ENCODE assay signal across 29 mouse cellular contexts in genomic region chr9:104109151-104109550, GRCm38 (mm10). TPM values are rescaled to one million over a fixed set of nuclear protein-coding genes. Genes with fewer than 3 reads are reported as not detected.
DNase-seq lines count a peak whose midpoint lies in the region; ATAC-seq and TF ChIP-seq lines count a peak whose summit lies in the region.
"Had no signal": no experiment of that assay in that cellular context is flagged by ENCODE, and none has a peak within 500 bp of the region (broad histone marks: within the 10 kb centered on the region; RNA-seq: fewer than 3 reads in every experiment).

No protein-coding gene starts in this region.

- 89% methylated on average over 5 of the region's 5 CpGs for WGBS in heart, embryonic 15.5 days
- 92% methylated on average over 5 of the region's 5 CpGs for WGBS in midbrain, embryonic 11.5 days
- WGBS in midbrain, embryonic 13.5 days, result 98% methylated on average over 5 of the region's 5 CpGs
- 60% methylated on average over 5 of the region's 5 CpGs for WGBS in limb, embryonic 15.5 days
- 89% methylated on average over 5 of the region's 5 CpGs for WGBS in intestine, postnatal 0 days

- H3K4me3 ChIP-seq in gastrocnemius, adult 2 months, result no peak overlapping the region
- no peak overlapping the region for H3K4me3 ChIP-seq in heart, embryonic 15.5 days
- H3K4me3 ChIP-seq in midbrain, embryonic 11.5 days (ENCODE audit: low read depth, low read length), result no peak overlapping the region
- H3K4me3 ChIP-seq in midbrain, embryonic 13.5 days (replicated peaks), result no peak overlapping the region
- H3K4me3 ChIP-seq in limb, embryonic 15.5 days, result no peak overlapping the region
- H3K4me3 ChIP-seq in intestine, postnatal 0 days (ENCODE audit: low read depth, low read length), result no peak overlapping the region
- H3K4me3 ChIP-seq: forebrain, embryonic 10.5 days; forebrain, embryonic 13.5 days; heart, adult 2 months; heart, embryonic 10.5 days; hindbrain, embryonic 10.5 days; hindbrain, embryonic 13.5 days; intestine, embryonic 15.5 days had no signal

- no peak overlapping the region for H3K9ac ChIP-seq in heart, embryonic 15.5 days
- no peak overlapping the region for H3K9ac ChIP-seq in midbrain, embryonic 11.5 days (ENCODE audit: low read length)
- H3K9ac ChIP-seq in midbrain, embryonic 13.5 days (replicated peaks), result no peak overlapping the region
- no peak overlapping the region for H3K9ac ChIP-seq in limb, embryonic 15.5 days
- H3K9ac ChIP-seq in intestine, postnatal 0 days (ENCODE audit: low read depth, low read length), result no peak overlapping the region
- H3K9ac ChIP-seq: forebrain, embryonic 13.5 days; hindbrain, embryonic 13.5 days; intestine, embryonic 15.5 days had no signal

- H3K27ac ChIP-seq in gastrocnemius, adult 2 months, result peak overlapping the region; percentile 57
- 0 out of 2 replicates have a peak overlapping the region, but pooled peaks have one; percentile 17 for H3K27ac ChIP-seq in heart, embryonic 15.5 days
- H3K27ac ChIP-seq in midbrain, embryonic 11.5 days (ENCODE audit: low read depth, low read length), result no peak overlapping the region
- no peak overlapping the region for H3K27ac ChIP-seq in midbrain, embryonic 13.5 days
- H3K27ac ChIP-seq in limb, embryonic 15.5 days, result peak overlapping the region; percentile 38
- H3K27ac ChIP-seq in intestine, postnatal 0 days (ENCODE audit: low read depth, low read length), result no peak overlapping the region
- H3K27ac ChIP-seq: forebrain, embryonic 10.5 days; forebrain, embryonic 13.5 days; heart, adult 2 months; heart, embryonic 10.5 days; hindbrain, embryonic 10.5 days; hindbrain, embryonic 13.5 days; intestine, embryonic 15.5 days had no signal

- ATAC-seq in heart, embryonic 15.5 days (replicated peaks; ENCODE audit: insufficient number of reproducible peaks, insufficient read depth, low FRiP score, low read depth), result no peak
- no peak for ATAC-seq in midbrain, embryonic 11.5 days (ENCODE audit: low FRiP score)
- no peak for ATAC-seq in midbrain, embryonic 13.5 days
- no peak for ATAC-seq in limb, embryonic 15.5 days (ENCODE audit: insufficient number of reproducible peaks, low FRiP score, low TSS enrichment, low read depth)
- ATAC-seq in intestine, postnatal 0 days, result no peak
- ATAC-seq: forebrain, embryonic 13.5 days; forebrain, embryonic 16.5 days; hindbrain, embryonic 16.5 days; intestine, embryonic 15.5 days; Patski had no signal

- no peaks in the 10 kb centered on the region for H3K27me3 ChIP-seq in heart, embryonic 15.5 days
- no peaks in the 10 kb centered on the region for H3K27me3 ChIP-seq in midbrain, embryonic 11.5 days (ENCODE audit: control insufficient read depth, insufficient read depth, low read length)
- no peaks in the 10 kb centered on the region for H3K27me3 ChIP-seq in midbrain, embryonic 13.5 days
- no peaks in the 10 kb centered on the region for H3K27me3 ChIP-seq in limb, embryonic 15.5 days
- H3K27me3 ChIP-seq in intestine, postnatal 0 days (replicated peaks; ENCODE audit: control insufficient read depth, insufficient read depth, low read length), result no peaks in the 10 kb centered on the region
- H3K27me3 ChIP-seq: CH12.LX; forebrain, embryonic 13.5 days; hindbrain, embryonic 13.5 days; intestine, embryonic 15.5 days; Patski had no signal

- H3K9me3 ChIP-seq in heart, embryonic 15.5 days (replicated peaks), result 0 out of 2 replicates have a peak, but pooled peaks cover 7% of the 10 kb centered on the region
- H3K9me3 ChIP-seq in midbrain, embryonic 11.5 days (ENCODE audit: control insufficient read depth, low read length), result no peaks in the 10 kb centered on the region
- H3K9me3 ChIP-seq in midbrain, embryonic 13.5 days, result peaks cover 7% of the 10 kb centered on the region
- H3K9me3 ChIP-seq in limb, embryonic 15.5 days, result no peaks in the 10 kb centered on the region
- H3K9me3 ChIP-seq in intestine, postnatal 0 days (ENCODE audit: control insufficient read depth), result no peaks in the 10 kb centered on the region
- H3K9me3 ChIP-seq: forebrain, embryonic 10.5 days; G1E; heart, embryonic 10.5 days; hindbrain, embryonic 13.5 days; intestine, embryonic 15.5 days had no signal

- H3K4me1 ChIP-seq in heart, embryonic 15.5 days (replicated peaks), result peaks cover 8% of the 10 kb centered on the region; the same call in 1 of the 2 replicates
- no peaks in the 10 kb centered on the region for H3K4me1 ChIP-seq in midbrain, embryonic 11.5 days (ENCODE audit: control insufficient read depth, insufficient read depth, low read length)
- no peaks in the 10 kb centered on the region for H3K4me1 ChIP-seq in midbrain, embryonic 13.5 days (replicated peaks)
- 0 out of 2 replicates have a peak, but pooled peaks cover 4% of the 10 kb centered on the region for H3K4me1 ChIP-seq in limb, embryonic 15.5 days
- H3K4me1 ChIP-seq in intestine, postnatal 0 days (replicated peaks; ENCODE audit: control insufficient read depth, insufficient read depth, low read length), result no peaks in the 10 kb centered on the region
- H3K4me1 ChIP-seq: forebrain, embryonic 10.5 days; forebrain, embryonic 13.5 days; hindbrain, embryonic 10.5 days; hindbrain, embryonic 13.5 days; intestine, embryonic 15.5 days had no signal

- no peak for DNase-seq in gastrocnemius, adult 2 months
- DNase-seq in gastrocnemius, postnatal 10 days, result no peak
- no peak for DNase-seq in heart, postnatal 14 days
- DNase-seq in midbrain, embryonic 11.5 days (ENCODE audit: low spot score, missing footprints), result peak; percentile 45
- DNase-seq: adrenal gland, postnatal 36 days; B cell, adult 2 months; cerebellum, adult 18-20 months; cerebellum, adult 9-10 months; cerebellum, postnatal 25 days; gastrocnemius, postnatal 25 days; heart, adult 2 months; heart, postnatal 36 days; kidney, adult 18-20 months had no signal

- intact Hi-C loops in gastrocnemius, adult 2 months (cut with DNase I), result no loop called here
- intact Hi-C loops in heart, postnatal 14 days (cut with DNase I), result no loop called here

- H3K4me2 ChIP-seq in heart, embryonic 15.5 days, result no peak overlapping the region
- no peak overlapping the region for H3K4me2 ChIP-seq in midbrain, embryonic 11.5 days
- H3K4me2 ChIP-seq in midbrain, embryonic 13.5 days (replicated peaks), result no peak overlapping the region
- no peak overlapping the region for H3K4me2 ChIP-seq in limb, embryonic 15.5 days
- no peak overlapping the region for H3K4me2 ChIP-seq in intestine, postnatal 0 days (replicated peaks; ENCODE audit: low read depth)
- H3K4me2 ChIP-seq: forebrain, embryonic 13.5 days; hindbrain, embryonic 13.5 days; intestine, embryonic 15.5 days had no signal

- TF ChIP-seq CTCF in gastrocnemius, adult 2 months (IDR thresholded peaks at IDR 0.05), result no peak
- TF ChIP-seq CTCF in intestine, postnatal 0 days (IDR thresholded peaks at IDR 0.05; ENCODE audit: low read depth), result no peak

- H3K36me3 ChIP-seq in heart, embryonic 15.5 days, result no peaks in the 10 kb centered on the region
- H3K36me3 ChIP-seq in midbrain, embryonic 11.5 days (ENCODE audit: control insufficient read depth, insufficient read depth, low read length), result no peaks in the 10 kb centered on the region
- H3K36me3 ChIP-seq in midbrain, embryonic 13.5 days, result no peaks in the 10 kb centered on the region
- peaks cover 2% of the 10 kb centered on the region; the same call in 1 of the 2 replicates for H3K36me3 ChIP-seq in limb, embryonic 15.5 days
- 0 out of 2 replicates have a peak, but pooled peaks cover 2% of the 10 kb centered on the region for H3K36me3 ChIP-seq in intestine, postnatal 0 days (ENCODE audit: control insufficient read depth, insufficient read depth)
- H3K36me3 ChIP-seq: forebrain, embryonic 10.5 days; heart, embryonic 10.5 days; hindbrain, embryonic 10.5 days; intestine, embryonic 15.5 days had no signal

RNA-seq across cellular contexts. Expression of gene Ackr4, which starts 17.6 kb away (rescaled TPM):
- total RNA-seq in gastrocnemius, adult 2 months (2021), result under 1 TPM; 0.61 to 0.71 TPM
- 1 to 10 TPM; 1.9 to 3.6 TPM for total RNA-seq in gastrocnemius, postnatal 10 days (2021)
- polyA plus RNA-seq in heart, embryonic 15.5 days (2015; fragmentation: Nextera tagmentation; extraction: Ambion mirVana), result 5.5 and 7.8 TPM in 2 replicates
- total RNA-seq in heart, postnatal 14 days (2021), result 1 to 10 TPM; 6.4 to 9.1 TPM
- polyA plus RNA-seq in midbrain, embryonic 11.5 days (2014; fragmentation: Nextera tagmentation; extraction: Ambion mirVana), result 0.36 and 0.57 TPM in 2 replicates
- 0.46 and 0.47 TPM in 2 replicates for polyA plus RNA-seq in midbrain, embryonic 13.5 days (2015; fragmentation: Nextera tagmentation; extraction: Ambion mirVana)
- 4.8 and 6.9 TPM in 2 replicates for polyA plus RNA-seq in limb, embryonic 15.5 days (2015; fragmentation: Nextera tagmentation; extraction: Ambion mirVana)
- 5.8 and 7.0 TPM in 2 replicates for polyA plus RNA-seq in intestine, postnatal 0 days (2015; fragmentation: Nextera tagmentation; extraction: Ambion mirVana)
- total RNA-seq: adrenal gland, adult 18-20 months had no signal
- polyA plus RNA-seq: G1E had no signal

RNA-seq across cellular contexts. Expression of gene Acad11, which starts 46.0 kb away (rescaled TPM):
- total RNA-seq in gastrocnemius, adult 2 months (2021), result 10 to 100 TPM; 38.3 to 53.7 TPM
- 10 to 100 TPM; 14.3 to 15.1 TPM for total RNA-seq in gastrocnemius, postnatal 10 days (2021)
- polyA plus RNA-seq in heart, embryonic 15.5 days (2015; fragmentation: Nextera tagmentation; extraction: Ambion mirVana), result 10.3 and 11.9 TPM in 2 replicates
- 10 to 100 TPM; 56.5 to 58.4 TPM for total RNA-seq in heart, postnatal 14 days (2021)
- 7.1 and 7.8 TPM in 2 replicates for polyA plus RNA-seq in midbrain, embryonic 11.5 days (2014; fragmentation: Nextera tagmentation; extraction: Ambion mirVana)
- polyA plus RNA-seq in midbrain, embryonic 13.5 days (2015; fragmentation: Nextera tagmentation; extraction: Ambion mirVana), result 7.2 and 7.7 TPM in 2 replicates
- polyA plus RNA-seq in limb, embryonic 15.5 days (2015; fragmentation: Nextera tagmentation; extraction: Ambion mirVana), result 12.4 and 12.5 TPM in 2 replicates
- polyA plus RNA-seq in intestine, postnatal 0 days (2015; fragmentation: Nextera tagmentation; extraction: Ambion mirVana), result 60.6 and 65.0 TPM in 2 replicates

RNA-seq across cellular contexts. Expression of gene Uba5, which starts 46.2 kb away (rescaled TPM):
- 10 to 100 TPM; 12.6 to 12.9 TPM for total RNA-seq in gastrocnemius, adult 2 months (2021)
- 10 to 100 TPM; 17.0 to 22.6 TPM for total RNA-seq in gastrocnemius, postnatal 10 days (2021)
- 31.3 and 36.6 TPM in 2 replicates for polyA plus RNA-seq in heart, embryonic 15.5 days (2015; fragmentation: Nextera tagmentation; extraction: Ambion mirVana)
- total RNA-seq in heart, postnatal 14 days (2021), result 10 to 100 TPM; 18.4 to 20.3 TPM
- polyA plus RNA-seq in midbrain, embryonic 11.5 days (2014; fragmentation: Nextera tagmentation; extraction: Ambion mirVana), result 62.5 and 68.1 TPM in 2 replicates
- polyA plus RNA-seq in midbrain, embryonic 13.5 days (2015; fragmentation: Nextera tagmentation; extraction: Ambion mirVana), result 65.5 and 66.0 TPM in 2 replicates
- polyA plus RNA-seq in limb, embryonic 15.5 days (2015; fragmentation: Nextera tagmentation; extraction: Ambion mirVana), result 59.4 and 62.3 TPM in 2 replicates
- polyA plus RNA-seq in intestine, postnatal 0 days (2015; fragmentation: Nextera tagmentation; extraction: Ambion mirVana), result 32.2 and 32.9 TPM in 2 replicates

Comparison
In these comparisons a context has a peak if more than half of its experiments do, and no peak if none do; other contexts are left out.
1. H3K27ac ChIP-seq: peak in gastrocnemius, adult 2 months (single experiment), heart, embryonic 15.5 days (single experiment) and limb, embryonic 15.5 days (single experiment); none in midbrain, embryonic 11.5 days (single experiment), midbrain, embryonic 13.5 days (single experiment) and intestine, postnatal 0 days (single experiment).